Mouse (Mus musculus): ENCODE data around the gene Gtf3c1.

DNA sequence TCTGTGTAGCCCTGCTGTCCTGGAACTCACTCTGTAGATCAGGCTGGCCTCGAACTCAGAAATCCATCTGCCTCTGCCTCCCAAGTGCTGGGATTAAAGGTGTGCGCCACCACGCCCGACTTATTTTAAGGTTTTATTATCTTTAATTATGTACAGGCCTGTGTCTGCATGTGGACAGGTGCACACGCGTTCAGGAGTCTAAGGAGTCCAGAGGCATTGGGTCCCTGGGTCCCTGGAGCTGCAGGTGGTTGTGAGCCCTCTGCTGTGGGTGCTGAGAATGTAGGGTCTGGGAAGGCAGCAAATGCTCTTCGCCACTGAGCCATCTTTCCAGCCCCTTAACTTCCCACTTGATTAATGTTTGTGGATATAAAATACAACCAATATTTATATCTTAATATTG, 92.1 kb downstream of the Gtf3c1 start:
- no peak for TF ChIP-seq POLR2A (IDR thresholded peaks at IDR 0.05; ENCODE audit: low read depth, low read length)
- no peak for TF ChIP-seq CTCF (IDR thresholded peaks at IDR 0.05; ENCODE audit: extremely low read depth, insufficient read length, insufficient replicate concordance, low read depth, low read length)

Data from small intestine, adult 2 months (tissue).